In genomic region chr19:45078971-45079764, GRCm38 (mm10) we compare ENCODE assay signal across 8 mouse cellular contexts. TPM values are rescaled to one million over a fixed set of nuclear protein-coding genes. Genes with fewer than 3 reads are reported as not detected.
A peak's percentile ranks its signal among the peaks of the same experiment; 100 is the strongest.
DNase-seq lines count a peak whose midpoint lies in the region; ATAC-seq and TF ChIP-seq lines count a peak whose summit lies in the region.

No protein-coding gene starts in this region.

- no peaks in the 10 kb centered on the region for H3K9me3 ChIP-seq in forebrain, embryonic 11.5 days (ENCODE audit: control insufficient read depth, low read length)
- no peaks in the 10 kb centered on the region for H3K9me3 ChIP-seq in intestine, postnatal 0 days (ENCODE audit: control insufficient read depth)
- H3K9me3 ChIP-seq in midbrain, embryonic 10.5 days (replicated peaks), result no peaks in the 10 kb centered on the region

- 7% methylated on average over 17 of the region's 17 CpGs for WGBS in forebrain, embryonic 11.5 days
- WGBS in intestine, postnatal 0 days, result 12% methylated on average over 17 of the region's 17 CpGs
- 5% methylated on average over 17 of the region's 17 CpGs for WGBS in midbrain, embryonic 10.5 days

- no peaks in the 10 kb centered on the region for H3K36me3 ChIP-seq in forebrain, embryonic 11.5 days (ENCODE audit: control insufficient read depth, insufficient read depth, low read length)
- no peaks in the 10 kb centered on the region for H3K36me3 ChIP-seq in intestine, postnatal 0 days (ENCODE audit: control insufficient read depth, insufficient read depth)
- no peaks in the 10 kb centered on the region for H3K36me3 ChIP-seq in midbrain, embryonic 10.5 days

- peak; percentile 67 for TF ChIP-seq CTCF in intestine, postnatal 0 days (IDR thresholded peaks at IDR 0.05; ENCODE audit: low read depth)

- no peak overlapping the region for H3K9ac ChIP-seq in forebrain, embryonic 11.5 days (ENCODE audit: low read length)
- no peak overlapping the region for H3K9ac ChIP-seq in intestine, postnatal 0 days (ENCODE audit: low read depth, low read length)

- H3K27ac ChIP-seq in forebrain, embryonic 11.5 days (ENCODE audit: low read depth, low read length), result no peak overlapping the region
- no peak overlapping the region for H3K27ac ChIP-seq in intestine, postnatal 0 days (ENCODE audit: low read depth, low read length)
- H3K27ac ChIP-seq in midbrain, embryonic 10.5 days (replicated peaks), result no peak overlapping the region

- peak; percentile 79 for DNase-seq in 3T3-L1 (ENCODE audit: low read depth, low spot score)
- peak; percentile 54 for DNase-seq in ES-CJ7 (ENCODE audit: low read depth, low spot score)
- no peak for DNase-seq in forebrain, embryonic 11.5 days (ENCODE audit: low spot score)
- peak; percentile 39 for DNase-seq in midbrain, embryonic 10.5 days (ENCODE audit: low spot score)
- DNase-seq in left cerebral cortex, adult 11 months (ENCODE audit: low spot score), result no peak
- no peak for DNase-seq in left cerebral cortex, postnatal 14 days (ENCODE audit: low spot score in 2 of 2)
- no peak for DNase-seq in adrenal gland, adult 18-20 months (ENCODE audit: low spot score in 2 of 2)

- H3K4me2 ChIP-seq in forebrain, embryonic 11.5 days (ENCODE audit: low read depth, low read length, severe bottlenecking), result peak overlapping the region; percentile 37; the same call in 1 of the 2 replicates
- peak overlapping the region; percentile 60 for H3K4me2 ChIP-seq in intestine, postnatal 0 days (replicated peaks; ENCODE audit: low read depth)

- H3K4me3 ChIP-seq in forebrain, embryonic 11.5 days (ENCODE audit: low read depth, low read length), result peak overlapping the region; percentile 15
- H3K4me3 ChIP-seq in intestine, postnatal 0 days (ENCODE audit: low read depth, low read length), result peak overlapping the region; percentile 32
- peak overlapping the region; percentile 43 for H3K4me3 ChIP-seq in midbrain, embryonic 10.5 days

- H3K4me1 ChIP-seq in forebrain, embryonic 11.5 days (replicated peaks; ENCODE audit: control insufficient read depth, insufficient read depth, low read length), result peaks cover 34% of the 10 kb centered on the region
- H3K4me1 ChIP-seq in intestine, postnatal 0 days (replicated peaks; ENCODE audit: control insufficient read depth, insufficient read depth, low read length), result peaks cover 4% of the 10 kb centered on the region; the same call in 1 of the 2 replicates
- peaks cover 73% of the 10 kb centered on the region for H3K4me1 ChIP-seq in midbrain, embryonic 10.5 days

- peaks cover 62% of the 10 kb centered on the region for H3K27me3 ChIP-seq in forebrain, embryonic 11.5 days (ENCODE audit: control insufficient read depth, insufficient read depth, low read length)
- H3K27me3 ChIP-seq in intestine, postnatal 0 days (replicated peaks; ENCODE audit: control insufficient read depth, insufficient read depth, low read length), result peaks cover 56% of the 10 kb centered on the region
- H3K27me3 ChIP-seq in midbrain, embryonic 10.5 days (ENCODE audit: low read depth, poor library complexity, severe bottlenecking), result peaks cover 92% of the 10 kb centered on the region

- intact Hi-C loops in left cerebral cortex, postnatal 14 days (cut with DNase I), result loop anchor here (5.0 kb wide), 2 partner anchors 163 to 1472 kb away; no protein-coding TSS in a partner anchor

- ATAC-seq in forebrain, embryonic 11.5 days (replicated peaks; ENCODE audit: low FRiP score), result no peak
- ATAC-seq in intestine, postnatal 0 days, result no peak

RNA-seq across cellular contexts. Expression of gene Kazald1, which starts 4.1 kb away (rescaled TPM):
- polyA plus RNA-seq in forebrain, embryonic 11.5 days (2014; fragmentation: Nextera tagmentation; extraction: Ambion mirVana), result 0.20 and 0.31 TPM in 2 replicates
- polyA plus RNA-seq in intestine, postnatal 0 days (2015; fragmentation: Nextera tagmentation; extraction: Ambion mirVana), result 1.2 and 2.1 TPM in 2 replicates
- polyA plus RNA-seq in midbrain, embryonic 10.5 days (2016; fragmentation: Nextera tagmentation; extraction: Ambion mirVana), result 0.38 and 0.39 TPM in 2 replicates
- 1 to 10 TPM; 1.3 to 1.6 TPM for total RNA-seq in left cerebral cortex, postnatal 14 days (2021)
- 1 to 10 TPM; 5.2 to 7.4 TPM for total RNA-seq in adrenal gland, adult 18-20 months (2021)

RNA-seq across cellular contexts. Expression of gene Sfxn3, which starts 31.9 kb away (rescaled TPM):
- 15.4 and 18.7 TPM in 2 replicates for polyA plus RNA-seq in forebrain, embryonic 11.5 days (2014; fragmentation: Nextera tagmentation; extraction: Ambion mirVana)
- polyA plus RNA-seq in intestine, postnatal 0 days (2015; fragmentation: Nextera tagmentation; extraction: Ambion mirVana), result 15.1 and 17.5 TPM in 2 replicates
- 8.3 and 15.3 TPM in 2 replicates for polyA plus RNA-seq in midbrain, embryonic 10.5 days (2016; fragmentation: Nextera tagmentation; extraction: Ambion mirVana)
- total RNA-seq in left cerebral cortex, postnatal 14 days (2021), result 100 to 1,000 TPM; 111 to 115 TPM
- 10 to 100 TPM; 50.1 to 51.8 TPM for total RNA-seq in adrenal gland, adult 18-20 months (2021)

RNA-seq across cellular contexts. Expression of gene Pdzd7, which starts 33.7 kb away (rescaled TPM):
- 0.61 and 0.63 TPM in 2 replicates for polyA plus RNA-seq in forebrain, embryonic 11.5 days (2014; fragmentation: Nextera tagmentation; extraction: Ambion mirVana)
- 0.22 and 0.37 TPM in 2 replicates for polyA plus RNA-seq in intestine, postnatal 0 days (2015; fragmentation: Nextera tagmentation; extraction: Ambion mirVana)
- polyA plus RNA-seq in midbrain, embryonic 10.5 days (2016; fragmentation: Nextera tagmentation; extraction: Ambion mirVana), result 0.19 and 0.34 TPM in 2 replicates
- total RNA-seq in left cerebral cortex, postnatal 14 days (2021), result 1 to 10 TPM; 3.3 to 3.4 TPM
- under 1 TPM; 0.13 to 0.48 TPM for total RNA-seq in adrenal gland, adult 18-20 months (2021)

Comparison
In these comparisons a context has a peak if more than half of its experiments do, and no peak if none do; other contexts are left out.
1. DNase-seq: peak in 3T3-L1 (single experiment), ES-CJ7 (single experiment) and midbrain, embryonic 10.5 days (single experiment); none in forebrain, embryonic 11.5 days (single experiment), left cerebral cortex, adult 11 months (single experiment), left cerebral cortex, postnatal 14 days (0 of 2) and adrenal gland, adult 18-20 months (0 of 2).
2. Peak in every context shown above with its lines, with median percentiles within 50 percentile points of each other: H3K4me3 ChIP-seq.